Mouse (Mus musculus): ENCODE data around the gene Olfr666. TPM values are rescaled to one million over a fixed set of nuclear protein-coding genes. Genes with fewer than 3 reads are reported as not detected.
"Not testable (repeated sequence)": the region's sequence is repeated elsewhere in the genome, so short reads cannot be mapped to it uniquely, and the experiment has no call there.

The Olfr666 gene
- polyA plus RNA-seq (2016; fragmentation: Nextera tagmentation; extraction: Ambion mirVana) = not detected in 2 replicates

DNA sequence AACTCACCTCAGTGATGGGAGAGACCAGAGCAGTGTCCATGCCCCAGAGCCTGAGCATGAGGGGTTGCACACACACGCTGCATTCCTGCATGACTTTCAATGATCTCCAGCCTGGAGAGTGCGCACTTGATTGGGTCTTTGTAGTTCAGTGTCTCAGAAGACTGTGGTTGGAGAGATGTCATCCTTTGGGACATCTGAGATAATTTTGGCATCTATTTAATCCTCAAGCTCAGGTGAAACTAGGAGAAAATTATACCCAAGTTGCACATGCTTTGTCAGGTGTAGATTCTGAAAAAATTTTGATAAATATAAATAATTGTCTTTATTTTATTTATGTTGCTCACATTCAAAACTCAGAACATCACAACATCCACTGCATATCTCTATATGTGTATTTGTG, at the start of gene Olfr666:
Gene Olfr666 (minus strand): TSS at position 101 of the 400 bp plus-strand sequence.
- Histone ChIP-seq H3K4me3 (no peak within 1 kb of the TSS), H3K4me1 (replicated peaks) (no peaks in the 10 kb centered on the region), H3K27me3 (ENCODE audit: insufficient read depth, poor library complexity, severe bottlenecking) (no peaks in the 10 kb centered on the region), H3K27ac (no peak within 1 kb of the TSS), H3K9me3 (no peaks in the 10 kb centered on the region), H3K36me3 (no peaks in the 10 kb centered on the region)
- no peak for DNase-seq (ENCODE audit: low spot score)
- 85% methylated on average over 2 of the region's 2 CpGs for WGBS

DNA sequence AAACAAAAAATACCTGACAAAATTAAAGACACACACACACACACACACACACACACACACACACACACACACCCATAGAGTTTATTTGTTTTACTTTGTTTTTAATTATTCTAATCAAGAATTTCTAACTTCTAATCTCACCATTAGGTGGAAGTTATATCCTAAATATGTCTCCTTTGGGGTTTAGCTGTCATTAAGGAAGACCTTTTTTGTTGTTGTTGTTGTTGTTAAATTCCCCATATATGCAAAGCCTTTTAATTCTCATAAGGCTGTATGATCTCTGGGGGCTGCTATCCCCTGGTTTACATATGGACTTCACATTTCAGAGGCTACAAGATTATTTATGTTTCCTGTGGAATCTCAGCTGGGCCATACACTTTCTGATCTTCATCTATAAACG, 38.2 kb upstream of the Olfr666 start, which contains the start of gene Olfr669:
Gene Olfr669 (plus strand): TSS at position 301 of the 400 bp plus-strand sequence.
- Histone ChIP-seq H3K4me1 (replicated peaks) (no peaks in the 10 kb centered on the region), H3K27ac (no peak within 1 kb of the TSS), H3K9me3 (no peaks in the 10 kb centered on the region), H3K36me3 (no peaks in the 10 kb centered on the region), H3K4me3 (no peak within 1 kb of the TSS), H3K27me3 (ENCODE audit: insufficient read depth, poor library complexity, severe bottlenecking) (no peaks in the 10 kb centered on the region)
- WGBS = 84% methylated on average over 1 of the region's 1 CpGs
- no peak for DNase-seq (ENCODE audit: low spot score)

DNA sequence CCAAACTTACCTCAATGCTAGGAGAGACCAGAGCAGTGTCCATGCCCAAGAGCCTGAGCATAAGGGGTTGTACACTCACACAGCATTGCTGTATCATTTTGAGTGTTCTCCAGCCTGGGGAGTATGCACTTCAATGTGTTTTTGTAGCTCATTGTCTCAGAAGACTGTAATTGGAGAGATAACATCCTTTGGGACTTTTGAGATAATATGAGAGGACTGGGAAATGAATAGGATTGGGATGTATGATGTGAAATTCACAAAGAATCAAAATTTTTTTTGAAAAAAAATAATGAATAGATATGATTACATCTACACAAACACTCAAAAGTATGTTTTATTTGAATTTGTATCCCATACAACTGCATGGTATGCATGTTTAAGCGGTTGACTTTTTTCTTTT, 32.2 kb upstream of the Olfr666 start, which contains the start of gene Olfr668:
Gene Olfr668 (minus strand): TSS at position 101 of the 400 bp plus-strand sequence.
- no peak for DNase-seq (ENCODE audit: low spot score)
- Histone ChIP-seq H3K4me1 (replicated peaks) (no peaks in the 10 kb centered on the region), H3K27ac (no peak within 1 kb of the TSS), H3K9me3 (no peaks in the 10 kb centered on the region), H3K36me3 (no peaks in the 10 kb centered on the region), H3K4me3 (no peak within 1 kb of the TSS), H3K27me3 (ENCODE audit: insufficient read depth, poor library complexity, severe bottlenecking) (no peaks in the 10 kb centered on the region)
- 85% methylated on average over 1 of the region's 1 CpGs for WGBS

DNA sequence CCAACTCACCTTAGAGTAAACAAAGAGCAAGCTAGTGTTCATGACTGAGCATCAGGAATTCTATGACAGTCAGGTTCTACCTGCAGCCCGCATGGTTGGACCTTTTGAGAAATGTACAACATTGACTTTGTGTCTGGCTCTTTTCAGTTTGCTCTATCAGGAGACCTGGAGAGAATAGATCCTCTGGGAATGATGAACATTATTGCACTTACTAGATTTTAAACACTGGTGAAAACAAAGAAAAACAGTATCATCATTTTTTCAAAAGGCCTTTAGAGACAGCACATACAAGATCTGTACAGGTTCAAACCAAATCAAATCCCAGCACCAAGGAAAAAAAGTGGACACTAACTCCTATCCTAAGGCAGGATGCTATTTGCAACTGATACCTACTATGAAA, 25.6 kb upstream of the Olfr666 start, which contains the start of gene Olfr667:
Gene Olfr667 (minus strand): TSS at position 101 of the 400 bp plus-strand sequence.
- Histone ChIP-seq H3K36me3 (no peaks in the 10 kb centered on the region), H3K27me3 (ENCODE audit: insufficient read depth, poor library complexity, severe bottlenecking) (no peaks in the 10 kb centered on the region), H3K4me3 (no peak within 1 kb of the TSS), H3K4me1 (replicated peaks) (no peaks in the 10 kb centered on the region), H3K27ac (no peak within 1 kb of the TSS), H3K9me3 (no peaks in the 10 kb centered on the region)
- WGBS = 78% methylated on average over 1 of the region's 1 CpGs
- no peak for DNase-seq (ENCODE audit: low spot score)

DNA sequence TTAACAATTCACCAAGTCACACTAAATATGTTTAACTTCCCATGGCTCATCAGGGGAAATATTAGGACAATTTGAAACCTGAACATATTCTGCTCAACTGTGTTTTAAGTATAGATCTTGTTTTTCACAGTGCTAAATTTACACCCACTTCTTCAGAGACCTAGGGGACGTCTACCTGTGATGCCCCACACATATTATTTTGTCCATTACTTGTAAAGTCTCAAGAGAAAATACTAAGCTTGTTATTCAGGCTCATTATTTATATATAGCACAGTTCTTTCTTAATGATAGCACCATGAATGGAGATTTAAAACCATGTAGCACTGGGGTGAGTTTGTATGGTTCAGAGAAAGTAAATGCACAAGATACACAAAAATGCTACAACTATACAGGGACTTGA, 18.0 kb downstream of the Olfr666 start, which contains the start of gene Olfr665:
Gene Olfr665 (plus strand): TSS at position 301 of the 400 bp plus-strand sequence.
- Histone ChIP-seq H3K36me3 (no peaks in the 10 kb centered on the region), H3K27me3 (ENCODE audit: insufficient read depth, poor library complexity, severe bottlenecking) (no peaks in the 10 kb centered on the region), H3K4me3 (no peak within 1 kb of the TSS), H3K27ac (no peak within 1 kb of the TSS), H3K4me1 (replicated peaks) (no peaks in the 10 kb centered on the region), H3K9me3 (no peaks in the 10 kb centered on the region)
- no peak for DNase-seq (ENCODE audit: low spot score)
- 70% methylated on average over 1 of the region's 1 CpGs for WGBS

DNA sequence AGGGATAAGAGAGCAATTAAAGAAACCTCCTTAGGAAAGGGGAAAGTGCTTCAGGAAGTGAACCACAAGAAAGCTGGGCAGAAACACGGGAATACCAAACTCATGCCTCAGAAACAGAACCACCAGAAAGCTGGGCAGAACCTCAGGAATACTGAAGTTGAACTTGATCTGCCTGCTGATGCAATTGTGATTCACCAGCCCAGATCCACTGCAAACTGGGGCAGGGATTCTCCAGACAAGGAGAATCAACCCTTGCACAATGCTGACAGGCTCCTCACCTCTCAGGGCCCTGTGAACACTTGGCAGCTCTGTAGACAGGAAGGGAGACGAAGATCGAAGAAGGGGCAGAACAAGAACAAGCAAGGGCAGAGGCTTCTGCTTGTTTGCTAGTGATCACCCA, 34.4 kb downstream of the Olfr666 start:
- Histone ChIP-seq H3K27ac (no peak overlapping the region), H3K36me3 (no peaks in the 10 kb centered on the region), H3K27me3 (ENCODE audit: insufficient read depth, poor library complexity, severe bottlenecking) (no peaks in the 10 kb centered on the region), H3K4me1 (replicated peaks) (no peaks in the 10 kb centered on the region), H3K4me3 (no peak overlapping the region), H3K9me3 (0 out of 2 replicates have a peak, but pooled peaks cover 2% of the 10 kb centered on the region)
- DNase-seq (ENCODE audit: low spot score) = no peak
- 87% methylated on average over 3 of the region's 3 CpGs for WGBS

DNA sequence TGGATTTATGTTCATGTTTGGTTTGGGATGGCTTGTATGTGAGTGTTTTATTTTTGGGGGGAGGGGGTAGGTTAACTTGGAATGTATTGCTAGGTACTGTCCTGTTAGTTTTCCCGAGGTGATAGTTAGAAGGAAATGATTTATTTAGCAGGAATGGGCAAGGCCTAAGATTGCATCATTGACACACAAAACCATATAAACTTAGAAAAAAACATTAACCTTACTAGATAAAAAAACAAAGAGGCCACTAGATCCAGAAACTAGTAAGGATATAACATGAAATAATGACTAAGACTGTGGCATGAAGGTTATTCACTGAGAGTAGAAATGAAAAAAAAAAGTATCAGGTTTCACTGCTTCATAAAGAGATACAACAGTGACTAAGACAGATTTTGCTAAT, 38.1 kb downstream of the Olfr666 start:
- H3K27me3 ChIP-seq (ENCODE audit: insufficient read depth, poor library complexity, severe bottlenecking) = no peaks in the 10 kb centered on the region
- no peak for DNase-seq (ENCODE audit: low spot score)
- 76% methylated on average over 1 of the region's 1 CpGs for WGBS

DNA sequence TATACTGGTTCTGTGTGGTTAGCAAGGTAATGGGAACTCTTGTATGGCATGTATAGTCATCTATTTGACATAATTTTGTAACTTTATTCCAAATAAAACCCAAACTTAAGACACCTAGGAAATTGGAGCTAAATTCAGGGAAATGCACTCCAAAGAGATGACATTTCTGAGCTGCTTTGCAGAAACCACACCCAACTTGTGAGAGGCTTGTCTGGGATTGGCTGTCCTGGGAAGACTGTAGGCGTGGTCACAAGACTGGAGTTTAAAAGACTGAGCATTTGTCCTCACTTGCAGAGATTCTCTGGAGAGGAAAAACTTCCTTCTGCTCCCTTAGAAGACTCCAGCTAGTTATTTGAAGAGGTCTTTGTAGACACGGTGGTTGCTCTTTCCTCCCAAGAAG, 39.0 kb downstream of the Olfr666 start, which contains the start of gene Usp17la:
Gene Usp17la (plus strand): TSS at position 301 of the 400 bp plus-strand sequence.
- not testable (repeated sequence) for DNase-seq (ENCODE audit: low spot score); H3K4me1 ChIP-seq (replicated peaks); H3K27ac ChIP-seq; H3K27me3 ChIP-seq (ENCODE audit: insufficient read depth, poor library complexity, severe bottlenecking); H3K9me3 ChIP-seq; H3K36me3 ChIP-seq; H3K4me3 ChIP-seq
- WGBS = 75% methylated on average over 2 of the region's 2 CpGs

More for the DNA sequence above, 38.1 kb downstream of the Olfr666 start:
- H3K4me1 ChIP-seq (replicated peaks) = no peaks in the 10 kb centered on the region
- H3K9me3 ChIP-seq = 0 out of 2 replicates have a peak, but pooled peaks cover 2% of the 10 kb centered on the region
- H3K4me3 ChIP-seq = no peak overlapping the region
- H3K27ac ChIP-seq = no peak overlapping the region
- no peaks in the 10 kb centered on the region for H3K36me3 ChIP-seq

DNA sequence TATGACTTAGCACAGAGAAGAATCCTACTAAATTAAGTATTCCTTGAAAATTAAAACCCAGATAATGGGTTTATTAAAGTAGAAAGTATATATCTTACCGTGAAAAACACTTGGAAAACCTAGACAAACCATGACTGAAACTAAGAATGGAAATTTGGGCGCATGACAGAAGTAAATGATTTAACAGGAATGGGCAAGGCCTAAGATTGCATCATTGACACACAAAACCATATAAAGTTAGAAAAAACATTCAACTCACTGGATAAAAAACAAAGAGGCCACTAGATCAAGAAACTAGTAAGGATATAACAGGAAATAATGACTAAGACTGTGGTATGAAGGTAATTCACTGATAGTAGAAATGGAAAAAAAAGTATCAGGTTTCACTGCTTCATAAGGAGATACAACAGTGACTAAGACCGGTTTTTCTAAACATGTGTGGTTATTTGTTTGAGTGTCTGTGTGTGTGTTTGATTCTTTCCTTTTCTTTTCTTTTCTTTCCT, 40.5 kb downstream of the Olfr666 start:
- 85% methylated on average over 3 of the region's 3 CpGs for WGBS
- Histone ChIP-seq H3K4me1 (replicated peaks) (no peaks in the 10 kb centered on the region), H3K27ac (no peak overlapping the region), H3K9me3 (no peaks in the 10 kb centered on the region), H3K27me3 (ENCODE audit: insufficient read depth, poor library complexity, severe bottlenecking) (no peaks in the 10 kb centered on the region), H3K4me3 (no peak overlapping the region), H3K36me3 (no peaks in the 10 kb centered on the region)
- DNase-seq (ENCODE audit: low spot score) = no peak

DNA sequence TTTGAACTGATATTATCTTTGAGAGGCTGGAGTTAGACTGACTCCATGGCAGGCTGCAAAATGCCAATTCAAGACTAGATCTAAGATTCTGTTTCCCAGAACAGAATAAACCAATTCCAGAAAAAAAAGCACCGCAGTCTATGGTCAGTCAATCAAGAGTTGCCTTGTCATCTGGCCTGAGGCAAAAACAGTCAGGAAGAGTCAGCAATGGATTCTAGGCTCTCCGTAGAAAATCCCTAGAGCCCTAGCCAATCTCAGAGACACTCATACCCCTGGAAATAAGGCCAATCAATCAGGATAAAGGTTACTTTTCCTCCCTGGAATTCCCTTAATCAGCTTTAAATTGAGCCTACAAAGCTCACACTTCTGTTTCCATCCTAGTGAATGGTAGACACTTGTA, 44.2 kb downstream of the Olfr666 start:
- H3K27me3 ChIP-seq (ENCODE audit: insufficient read depth, poor library complexity, severe bottlenecking); H3K36me3 ChIP-seq; DNase-seq (ENCODE audit: low spot score); H3K27ac ChIP-seq; H3K4me3 ChIP-seq; H3K4me1 ChIP-seq (replicated peaks); H3K9me3 ChIP-seq: not testable (repeated sequence)
- 80% methylated on average over 2 of the region's 2 CpGs for WGBS

DNA sequence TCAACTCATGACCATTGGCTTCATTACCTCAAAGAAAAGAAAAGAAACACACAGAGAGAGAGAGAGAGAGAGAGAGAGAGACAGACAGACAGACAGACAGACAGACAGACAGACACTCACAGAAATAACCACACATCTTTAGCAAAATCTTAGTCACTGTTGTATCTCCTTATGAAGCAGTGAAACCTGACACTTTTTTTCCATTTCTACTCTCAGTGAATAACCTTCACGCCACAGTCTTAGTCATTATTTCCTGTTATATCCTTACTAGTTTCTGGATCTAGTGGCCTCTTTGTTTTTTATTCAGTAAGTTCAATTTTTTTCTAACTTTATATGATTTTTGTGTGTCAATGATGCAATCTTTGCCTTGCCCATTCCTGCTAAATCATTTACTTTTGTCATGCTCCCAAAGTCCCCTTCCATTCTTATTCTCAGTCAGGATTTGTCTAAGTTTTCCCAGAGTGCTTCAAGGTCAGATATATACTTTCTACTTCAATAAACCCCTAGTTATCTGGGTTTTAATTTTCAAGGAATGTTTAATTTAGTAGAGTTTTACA, 51.9 kb downstream of the Olfr666 start:
- Histone ChIP-seq H3K36me3 (no peaks in the 10 kb centered on the region), H3K27me3 (ENCODE audit: insufficient read depth, poor library complexity, severe bottlenecking) (no peaks in the 10 kb centered on the region), H3K9me3 (no peaks in the 10 kb centered on the region), H3K4me1 (replicated peaks) (no peaks in the 10 kb centered on the region), H3K4me3 (no peak overlapping the region), H3K27ac (no peak overlapping the region)
- DNase-seq (ENCODE audit: low spot score) = no peak
- WGBS = 77% methylated on average over 1 of the region's 1 CpGs

DNA sequence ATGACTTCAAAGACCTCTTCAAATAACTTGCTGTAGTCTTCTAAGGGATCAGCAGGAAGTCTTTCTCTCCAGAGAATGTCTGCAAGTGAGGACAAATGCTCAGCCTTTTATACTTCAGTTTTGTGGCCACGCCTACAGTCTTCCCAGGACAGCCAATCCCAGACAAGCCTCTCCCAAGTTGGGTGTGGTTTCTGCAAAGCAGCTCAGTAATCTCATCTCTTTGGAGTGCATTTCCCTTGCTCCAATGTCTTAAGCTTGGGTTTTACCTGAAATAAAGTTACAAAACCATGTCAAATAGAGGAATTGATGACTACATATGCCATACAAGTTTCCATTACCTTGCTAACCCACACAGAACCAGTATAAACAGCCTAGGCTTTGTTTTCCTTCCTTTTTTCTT, 53.2 kb downstream of the Olfr666 start, which contains the start of gene Usp17lb:
Gene Usp17lb (minus strand): TSS at position 101 of the 400 bp plus-strand sequence.
- WGBS = 76% methylated on average over 1 of the region's 1 CpGs
- Histone ChIP-seq H3K4me1 (replicated peaks) (no peaks in the 10 kb centered on the region), H3K36me3 (no peaks in the 10 kb centered on the region), H3K4me3 (no peak within 1 kb of the TSS), H3K9me3 (no peaks in the 10 kb centered on the region), H3K27ac (no peak within 1 kb of the TSS), H3K27me3 (ENCODE audit: insufficient read depth, poor library complexity, severe bottlenecking) (no peaks in the 10 kb centered on the region)
- no peak for DNase-seq (ENCODE audit: low spot score)
